Mouse (Mus musculus) mammary gland, adult 2 months (tissue): ENCODE data around the gene Tmsb15a. TPM values are rescaled to one million over a fixed set of nuclear protein-coding genes. Genes with fewer than 3 reads are reported as not detected.

Source experiments
- polyA plus RNA-seq: library from polyadenylated mRNA; depleted of rRNA; stranded (reverse); fragments of >200 nt; gene quantifications from 2 replicates; pipeline ENCODE4 v1.2.3, GENCODE M21; 2012; ENCODE audit warnings: low replicate concordance; rRNA removed

The Tmsb15a gene
- polyA plus RNA-seq = not detected in 2 replicates

DNA sequence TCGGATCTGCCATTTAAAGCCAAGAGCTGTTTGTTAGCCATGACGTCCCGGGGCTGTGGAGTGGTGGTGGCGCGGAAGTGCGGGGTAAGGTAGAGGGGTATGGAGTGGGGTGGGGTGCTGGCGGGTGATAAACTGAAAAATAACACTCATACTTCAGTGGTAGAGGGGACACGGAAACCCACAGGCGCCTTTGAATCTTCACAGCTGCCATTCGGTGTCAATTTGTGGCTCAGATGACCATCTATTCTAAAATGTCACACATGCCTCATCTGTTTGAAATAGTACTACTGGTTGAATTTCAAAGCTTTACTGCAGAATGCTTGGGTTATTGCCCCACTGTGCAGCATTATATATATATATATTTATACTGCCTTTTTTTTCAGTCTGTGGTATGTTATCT lies at the start of gene Tmsb15a:
Gene Tmsb15a, minus strand, starts transcription at position 101 of the 400 bp plus-strand sequence.

DNA sequence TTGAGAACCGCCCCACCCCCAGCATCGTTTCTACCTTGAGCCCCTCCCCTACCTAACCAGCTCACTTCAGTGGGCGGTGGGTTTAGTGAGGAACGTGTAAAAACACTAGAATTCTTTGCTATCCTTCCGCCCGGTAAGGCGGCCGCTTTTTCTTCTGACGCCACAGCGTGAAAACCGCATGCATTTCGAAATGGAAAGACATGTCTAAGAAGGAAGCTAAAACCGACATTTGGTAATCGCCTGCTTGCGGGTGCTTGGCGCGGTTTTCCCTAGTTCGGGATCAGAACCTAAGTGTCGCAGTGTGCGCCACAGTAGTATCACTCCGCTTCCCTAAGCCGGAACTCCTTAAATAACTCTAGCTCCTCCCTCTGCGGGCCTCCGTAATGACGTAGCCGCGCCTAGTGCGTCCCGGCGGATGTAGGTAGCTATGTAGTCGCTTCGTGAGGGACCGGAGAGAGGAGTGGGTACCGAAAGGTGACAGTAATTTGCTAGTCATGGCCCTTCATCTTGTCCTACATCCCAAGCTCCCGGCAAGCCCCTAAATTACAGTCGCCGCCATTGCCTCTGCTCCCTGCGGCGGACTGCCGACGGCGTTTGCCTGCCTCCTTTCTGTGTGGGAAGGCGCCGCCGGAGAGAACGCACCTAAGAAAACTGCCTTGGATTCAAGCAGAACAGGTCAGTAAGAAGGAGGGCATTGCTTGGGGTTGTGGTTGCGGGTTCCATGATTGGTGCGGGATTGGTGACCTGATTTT lies 17.4 kb upstream of the Tmsb15a start, which contains the start of the genes Armcx5 and Gprasp1:
Gene Armcx5, plus strand, starts transcription at position 430 of the 752 bp plus-strand sequence.
Gene Gprasp1, plus strand, starts transcription at position 430 of the 752 bp plus-strand sequence.

DNA sequence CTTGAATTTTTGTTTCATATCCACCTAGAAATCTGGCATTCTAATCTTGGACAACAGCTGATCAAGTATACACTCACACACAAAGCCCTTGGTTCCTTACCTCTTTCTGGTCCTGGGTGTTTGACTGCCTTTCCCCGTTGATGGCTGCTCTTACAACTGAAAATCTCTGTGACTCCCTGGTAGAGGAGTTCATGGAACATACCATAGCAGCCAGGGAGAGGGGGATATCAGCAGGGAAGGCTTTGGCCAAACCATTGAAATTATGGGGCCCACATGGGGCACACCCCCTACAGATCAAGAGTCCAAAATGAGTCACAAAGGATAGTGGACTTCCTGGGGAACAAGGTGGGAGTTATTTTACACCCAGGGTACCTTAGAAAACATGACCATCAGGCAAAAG lies 31.4 kb downstream of the Tmsb15a start, which contains the start of gene Tcp11x2:
Gene Tcp11x2, minus strand, starts transcription at position 158 of the 400 bp plus-strand sequence.

Other genes starting within 250 kb of the Tmsb15a start
- gene AV320801, start 230.7 kb downstream of the Tmsb15a start, polyA plus RNA-seq = not detected in 2 replicates
- 0.75 and 1.7 TPM in 2 replicates for gene Nxf7, start 126.5 kb downstream of the Tmsb15a start, polyA plus RNA-seq
- gene Prame, start 97.6 kb downstream of the Tmsb15a start, polyA plus RNA-seq = not detected in 2 replicates
- not detected in 2 replicates for gene Tcp11x2, start 31.5 kb downstream of the Tmsb15a start, polyA plus RNA-seq
- gene Armcx5, start 17.5 kb upstream of the Tmsb15a start, polyA plus RNA-seq = 0.90 and 1.1 TPM in 2 replicates
- gene Gprasp1, start 17.5 kb upstream of the Tmsb15a start, polyA plus RNA-seq = 12.1 and 14.5 TPM in 2 replicates
- gene Bhlhb9, start 72.3 kb upstream of the Tmsb15a start, polyA plus RNA-seq = 2.1 and 3.1 TPM in 2 replicates
- gene Gprasp2, start 113.8 kb upstream of the Tmsb15a start, polyA plus RNA-seq = 0.55 and 6.6 TPM in 2 replicates